Mouse (Mus musculus): ENCODE results near the gene Gm6882.
"Not testable (repeated sequence)": the region's sequence is repeated elsewhere in the genome, so short reads cannot be mapped to it uniquely, and the experiment has no call there.

The Gm6882 gene

DNA sequence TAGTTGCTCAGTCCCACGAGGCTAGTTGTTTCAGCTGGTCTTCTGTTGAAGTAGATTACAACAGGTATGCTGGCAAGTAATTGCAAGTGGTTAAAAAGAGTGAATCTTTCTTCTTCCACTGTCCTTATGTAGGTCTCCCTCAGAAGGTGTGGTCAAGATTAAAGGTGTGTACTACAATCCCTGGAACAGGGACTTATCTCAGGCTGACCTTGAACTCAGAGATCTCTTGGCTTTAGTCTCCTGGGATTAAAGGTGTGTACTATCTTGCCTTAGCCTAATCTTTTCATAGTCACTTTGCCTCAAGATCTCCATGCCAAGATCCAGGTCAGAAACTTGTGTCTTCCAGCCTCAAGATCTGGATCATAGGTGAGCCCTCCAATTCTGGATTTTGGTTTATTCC, at the start of gene Gm6882:
TSS of gene Gm6882 (minus strand) at position 101 of the 400 bp plus-strand sequence.
- not testable (repeated sequence) for DNase-seq (ENCODE audit: low spot score)

Measured in T-cell, adult 2 months (primary cell).